Mouse (Mus musculus): ENCODE results near the gene Kcne4. TPM values are rescaled to one million over a fixed set of nuclear protein-coding genes. Genes with fewer than 3 reads are reported as not detected.

Gene Kcne4
- polyA plus RNA-seq, 1 experiment from 2014 or later, result 10.9 TPM

DNA sequence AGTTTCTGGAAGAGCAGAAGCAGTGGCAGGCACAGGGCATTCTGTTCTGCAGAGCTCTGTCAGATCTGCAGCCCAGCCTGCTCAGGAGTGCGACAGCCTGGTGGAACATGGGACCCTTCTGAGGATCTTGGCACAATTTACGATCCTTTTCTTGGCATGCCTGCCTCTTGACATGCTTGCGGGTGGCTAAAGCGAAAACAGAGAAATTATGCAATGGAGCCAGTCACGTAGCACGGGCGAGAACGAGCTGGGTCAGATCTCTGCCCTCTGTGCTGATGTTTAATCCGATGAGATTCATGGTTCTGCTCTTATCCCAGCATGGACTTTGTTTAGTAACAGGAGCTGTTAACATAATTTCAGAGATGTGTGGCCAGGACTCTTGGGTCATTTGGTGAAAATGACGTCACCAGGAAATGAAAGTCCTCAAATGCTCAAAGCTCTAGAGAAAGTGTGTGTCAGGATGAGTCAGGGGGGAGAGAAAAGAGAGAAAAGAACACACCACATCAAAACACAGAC is 4.5 kb upstream of the Kcne4 start:
- DNase-seq (peak; percentile 76), ATAC-seq (ENCODE audit: insufficient read depth) (peak; percentile 42)
- Histone ChIP-seq H3K27me3 (ENCODE audit: insufficient read depth, low read length) (no peaks in the 10 kb centered on the region), H3K9ac (no peak overlapping the region), H3K4me1 (ENCODE audit: insufficient read depth) (0 out of 2 replicates have a peak, but pooled peaks cover 6% of the 10 kb centered on the region), H3K4me2 (0 out of 2 replicates have a peak overlapping the region, but pooled peaks have one; percentile 4), H3K27ac (ENCODE audit: low read depth) (peak overlapping the region; percentile 36; the same call in 1 of the 2 replicates), H3K36me3 (ENCODE audit: insufficient read depth) (no peaks in the 10 kb centered on the region), H3K4me3 (ENCODE audit: low read depth, low read length) (no peak overlapping the region), H3K9me3 (ENCODE audit: low read depth, low read length) (no peaks in the 10 kb centered on the region)
- no peak for TF ChIP-seq CTCF (IDR thresholded peaks at IDR 0.05; ENCODE audit: low read depth)
- whole genome bisulfite sequencing, result 46% methylated on average over 10 of the region's 10 CpGs

DNA sequence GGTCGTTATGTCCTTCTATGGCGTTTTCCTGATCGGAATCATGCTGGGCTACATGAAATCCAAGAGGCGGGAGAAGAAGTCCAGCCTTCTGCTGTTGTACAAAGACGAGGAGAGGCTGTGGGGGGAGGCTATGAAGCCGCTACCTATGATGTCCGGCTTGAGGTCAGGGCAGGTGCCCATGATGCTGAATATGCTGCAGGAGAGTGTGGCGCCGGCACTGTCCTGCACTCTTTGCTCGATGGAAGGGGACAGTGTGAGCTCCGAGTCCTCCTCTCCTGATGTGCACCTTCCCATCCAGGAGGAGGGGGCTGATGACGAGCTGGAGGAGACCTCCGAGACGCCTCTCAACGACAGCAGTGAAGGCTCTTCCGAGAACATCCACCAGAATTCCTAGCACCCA is 1.2 kb downstream of the Kcne4 start:
- Histone ChIP-seq H3K9ac (no peak overlapping the region), H3K4me1 (ENCODE audit: insufficient read depth) (peaks cover 26% of the 10 kb centered on the region)
- 69% methylated on average over 16 of the region's 16 CpGs for WGBS

DNA sequence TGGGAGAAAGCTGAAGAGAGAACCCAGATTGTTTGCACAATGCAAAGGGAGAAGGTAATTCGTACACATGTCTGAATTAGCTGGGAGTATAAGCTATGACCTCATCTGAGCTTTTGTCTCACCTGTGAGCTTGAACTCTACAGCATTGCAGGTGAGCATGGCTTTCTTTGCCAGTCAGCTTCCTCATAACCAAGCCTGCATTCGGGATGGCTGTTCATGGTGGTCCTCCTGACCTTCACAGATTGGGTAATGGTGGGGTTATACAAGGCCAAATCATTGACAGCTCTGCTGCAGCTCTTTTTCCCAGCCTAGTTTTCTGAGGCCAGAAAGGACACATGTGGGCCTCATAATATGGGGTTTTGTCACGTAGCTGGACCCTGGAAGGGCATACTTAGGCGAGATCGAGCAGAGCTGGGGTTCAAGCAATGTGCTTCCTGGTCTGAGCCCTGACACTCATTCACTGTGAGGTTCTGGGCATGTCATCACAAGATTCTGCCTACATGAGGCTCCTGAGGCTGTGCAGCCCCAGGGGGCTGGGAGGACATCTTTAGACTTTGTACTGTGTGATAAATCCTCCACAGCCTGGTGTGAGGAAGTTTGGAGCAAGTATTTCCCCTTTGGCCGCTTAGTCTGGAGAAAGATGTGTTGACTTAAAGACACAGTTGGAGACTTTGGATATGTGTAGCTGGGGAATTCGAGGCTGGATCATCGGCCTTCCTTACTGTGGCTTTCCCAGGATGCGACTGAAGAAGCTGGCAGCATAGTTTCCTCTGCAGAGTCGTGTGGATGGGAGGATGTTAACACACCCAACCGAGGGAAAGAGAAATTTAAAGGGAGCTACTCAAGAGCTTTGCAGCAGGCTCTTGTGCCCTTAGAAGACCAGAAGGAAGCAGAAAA is 2.3 kb downstream of the Kcne4 start:
- DNase-seq, result peak; percentile 60
- Histone ChIP-seq H3K27ac (ENCODE audit: low read depth) (peak overlapping the region; percentile 87), H3K4me2 (peak overlapping the region; percentile 55), H3K27me3 (ENCODE audit: insufficient read depth, low read length) (no peaks in the 10 kb centered on the region), H3K4me3 (ENCODE audit: low read depth, low read length) (no peak overlapping the region; the same call in 1 of the 2 replicates), H3K4me1 (ENCODE audit: insufficient read depth) (peaks cover 26% of the 10 kb centered on the region), H3K36me3 (ENCODE audit: insufficient read depth) (no peaks in the 10 kb centered on the region), H3K9ac (no peak overlapping the region), H3K9me3 (ENCODE audit: low read depth, low read length) (no peaks in the 10 kb centered on the region)
- WGBS, result 34% methylated on average over 11 of the region's 11 CpGs
- TF ChIP-seq CTCF (IDR thresholded peaks at IDR 0.05; ENCODE audit: low read depth), result no peak
- peak; percentile 6 for ATAC-seq (ENCODE audit: insufficient read depth)

More for the DNA sequence above, 1.2 kb downstream of the Kcne4 start:
- peak overlapping the region; percentile 55 for H3K4me2 ChIP-seq
- H3K9me3 ChIP-seq (ENCODE audit: low read depth, low read length), result no peaks in the 10 kb centered on the region
- 0 out of 2 replicates have a peak overlapping the region, but pooled peaks have one; percentile 87 for H3K27ac ChIP-seq (ENCODE audit: low read depth)
- no peak for TF ChIP-seq CTCF (IDR thresholded peaks at IDR 0.05; ENCODE audit: low read depth)
- ATAC-seq (ENCODE audit: insufficient read depth), result no peak
- H3K4me3 ChIP-seq (ENCODE audit: low read depth, low read length), result peak overlapping the region; percentile 20
- H3K27me3 ChIP-seq (ENCODE audit: insufficient read depth, low read length), result no peaks in the 10 kb centered on the region
- no peak for DNase-seq
- no peaks in the 10 kb centered on the region for H3K36me3 ChIP-seq (ENCODE audit: insufficient read depth)

DNA sequence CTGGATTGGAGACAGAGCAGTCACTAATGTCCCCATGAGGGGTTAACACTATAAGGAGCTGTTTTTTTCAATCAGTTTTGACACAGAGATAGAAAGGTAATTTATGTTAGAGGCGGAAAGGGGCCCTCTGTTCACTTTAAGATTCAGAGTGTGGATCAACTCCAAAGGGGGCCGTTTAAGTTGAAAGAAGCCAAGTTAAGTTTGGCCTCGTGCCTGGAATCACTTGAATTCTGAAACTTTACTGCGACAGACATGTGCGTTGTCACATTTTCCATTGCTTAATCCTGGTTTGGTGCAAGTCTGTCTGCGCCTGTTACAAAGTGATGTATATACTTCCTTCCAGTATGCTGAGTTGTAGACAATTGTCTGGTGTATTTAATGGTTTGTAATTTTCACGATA is 3.0 kb downstream of the Kcne4 start:
- no peak for TF ChIP-seq CTCF (IDR thresholded peaks at IDR 0.05; ENCODE audit: low read depth)
- H3K9ac ChIP-seq, result no peak overlapping the region

DNA sequence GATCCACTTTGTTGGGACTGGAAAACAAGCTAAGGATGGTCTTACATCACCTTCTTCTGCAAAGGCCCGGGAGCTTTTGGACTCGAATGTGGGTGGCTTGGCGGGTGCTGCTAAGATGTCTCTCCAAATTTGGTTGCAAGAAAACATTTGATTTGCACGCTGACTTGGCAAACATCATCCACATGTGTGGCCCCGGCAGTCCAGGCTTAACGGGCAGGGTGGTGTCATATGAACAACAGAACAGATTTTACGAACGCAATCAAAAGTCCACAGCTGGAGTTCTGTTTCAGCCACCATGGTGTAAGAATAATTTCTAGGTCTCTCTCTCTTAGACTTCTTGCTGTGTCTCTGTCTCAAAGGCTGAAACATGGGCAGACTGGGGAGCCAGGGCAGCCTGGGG is 3.6 kb downstream of the Kcne4 start:
- Histone ChIP-seq H3K4me1 (ENCODE audit: insufficient read depth) (peaks cover 20% of the 10 kb centered on the region), H3K4me3 (ENCODE audit: low read depth, low read length) (no peak overlapping the region), H3K27ac (ENCODE audit: low read depth) (peak overlapping the region; percentile 89), H3K27me3 (ENCODE audit: insufficient read depth, low read length) (no peaks in the 10 kb centered on the region), H3K9me3 (ENCODE audit: low read depth, low read length) (no peaks in the 10 kb centered on the region), H3K4me2 (peak overlapping the region; percentile 37), H3K9ac (no peak overlapping the region), H3K36me3 (ENCODE audit: insufficient read depth) (no peaks in the 10 kb centered on the region)
- no peak for TF ChIP-seq CTCF (IDR thresholded peaks at IDR 0.05; ENCODE audit: low read depth)
- DNase-seq, result peak; percentile 84
- ATAC-seq (ENCODE audit: insufficient read depth), result peak; percentile 35
- WGBS, result 33% methylated on average over 8 of the region's 8 CpGs

More for the DNA sequence above, 3.0 kb downstream of the Kcne4 start:
- Histone ChIP-seq H3K4me1 (ENCODE audit: insufficient read depth) (peaks cover 26% of the 10 kb centered on the region), H3K27ac (ENCODE audit: low read depth) (peak overlapping the region; percentile 89), H3K4me3 (ENCODE audit: low read depth, low read length) (no peak overlapping the region), H3K27me3 (ENCODE audit: insufficient read depth, low read length) (no peaks in the 10 kb centered on the region), H3K4me2 (peak overlapping the region; percentile 55), H3K36me3 (ENCODE audit: insufficient read depth) (no peaks in the 10 kb centered on the region), H3K9me3 (ENCODE audit: low read depth, low read length) (no peaks in the 10 kb centered on the region)
- ATAC-seq (ENCODE audit: insufficient read depth) (peak; percentile 75), DNase-seq (peak; percentile 98)
- 20% methylated on average over 7 of the region's 7 CpGs for WGBS

DNA sequence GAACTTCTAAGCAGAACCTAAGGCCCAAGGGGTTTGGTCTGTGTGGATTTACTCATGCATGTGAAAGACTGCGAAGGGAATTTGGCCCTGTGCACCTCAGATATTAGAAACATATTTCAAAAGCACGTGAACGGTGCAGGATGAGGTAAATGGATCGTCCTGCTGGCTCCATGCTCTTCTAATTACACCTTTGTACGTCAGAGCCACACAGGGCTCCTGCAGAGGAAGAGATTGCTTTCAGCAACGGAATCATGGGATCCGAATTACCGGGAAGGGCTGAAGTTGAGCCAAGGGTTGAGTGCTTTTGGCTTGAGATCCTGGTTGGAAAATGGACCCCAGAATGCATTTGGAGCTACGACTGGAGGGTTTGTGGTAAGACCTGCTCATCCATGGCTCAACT is 4.6 kb downstream of the Kcne4 start:
- no peak overlapping the region for H3K4me2 ChIP-seq
- no peak for ATAC-seq (ENCODE audit: insufficient read depth)
- no peaks in the 10 kb centered on the region for H3K36me3 ChIP-seq (ENCODE audit: insufficient read depth)
- TF ChIP-seq CTCF (IDR thresholded peaks at IDR 0.05; ENCODE audit: low read depth), result no peak
- H3K27me3 ChIP-seq (ENCODE audit: insufficient read depth, low read length), result no peaks in the 10 kb centered on the region
- H3K4me1 ChIP-seq (ENCODE audit: insufficient read depth), result peaks cover 20% of the 10 kb centered on the region
- H3K9me3 ChIP-seq (ENCODE audit: low read depth, low read length), result no peaks in the 10 kb centered on the region
- no peak overlapping the region for H3K9ac ChIP-seq
- H3K27ac ChIP-seq (ENCODE audit: low read depth), result peak overlapping the region; percentile 89
- H3K4me3 ChIP-seq (ENCODE audit: low read depth, low read length), result no peak overlapping the region
- no peak for DNase-seq
- 63% methylated on average over 9 of the region's 9 CpGs for WGBS

All from lung, embryonic 14.5 days (tissue).